Mouse (Mus musculus) forebrain, embryonic 16.5 days (tissue): ENCODE data around the gene Olr1. TPM values are rescaled to one million over a fixed set of nuclear protein-coding genes. Genes with fewer than 3 reads are reported as not detected.
A peak's percentile ranks its signal among the peaks of the same experiment; 100 is the strongest.

ENCODE experiments used
- ATAC-seq: fragments of 200-750 bp; cut with Nextera tagmentation; 2 replicates; pipeline ENCODE4 v1.8.0; 2017; ENCODE audit warnings: mild to moderate bottlenecking, moderate library complexity
- H3K27ac ChIP-seq: fragments of 300-500 bp; sonication (generic); 2 replicates; pipeline ENCODE4 v1.5.1; 2014; ENCODE audit warnings: low read length, control low read depth
- H3K27me3 ChIP-seq: fragments of 300-500 bp; sonication (generic); replicated peaks from 2 replicates; pipeline ENCODE4 v1.6.1; 2014; ENCODE audit warnings: low read length; ENCODE audit not compliant: control insufficient read depth, insufficient read depth
- H3K36me3 ChIP-seq: fragments of 300-500 bp; sonication (generic); 2 replicates; pipeline ENCODE4 v1.6.1; 2014; ENCODE audit not compliant: control insufficient read depth, insufficient read depth
- H3K4me1 ChIP-seq: fragments of 300-500 bp; sonication (generic); replicated peaks from 2 replicates; pipeline ENCODE4 v1.6.1; 2014; ENCODE audit warnings: low read length; ENCODE audit not compliant: control insufficient read depth, insufficient read depth
- H3K4me2 ChIP-seq: fragments of 300-500 bp; sonication (generic); 2 replicates; pipeline ENCODE4 v1.6.1; 2014; ENCODE audit warnings: mild to moderate bottlenecking, low read length, control low read depth
- H3K4me3 ChIP-seq: fragments of 300-500 bp; sonication (generic); replicated peaks from 2 replicates; pipeline ENCODE4 v1.5.1; 2014; ENCODE audit warnings: mild to moderate bottlenecking, low read length, control low read depth
- H3K9ac ChIP-seq: fragments of 300-500 bp; sonication (generic); replicated peaks from 2 replicates; pipeline ENCODE4 v1.6.1; 2014; ENCODE audit warnings: low read depth, low read length, control low read depth
- H3K9me3 ChIP-seq: fragments of 300-500 bp; sonication (generic); 2 replicates; pipeline ENCODE4 v1.6.1; 2016; ENCODE audit warnings: low read length; ENCODE audit not compliant: control insufficient read depth
- WGBS: fragments of 180-500 bp; shearing (Covaris S2); extraction: QIAGEN DNeasy Blood & Tissue Kit; methylation state at CpG from one replicate; pipeline ENCODE4 v1.1.7; 2014; 5-methylcytosine and 5-hydroxymethylcytosine counted together
- polyA plus RNA-seq: library from polyadenylated mRNA; unstranded; fragments of >200 nt; fragmentation: Nextera tagmentation; extraction: Ambion mirVana; gene quantifications from 2 replicates; pipeline ENCODE4 v1.2.1, GENCODE M21; 2015

The Olr1 gene
- polyA plus RNA-seq: not detected in 2 replicates

DNA sequence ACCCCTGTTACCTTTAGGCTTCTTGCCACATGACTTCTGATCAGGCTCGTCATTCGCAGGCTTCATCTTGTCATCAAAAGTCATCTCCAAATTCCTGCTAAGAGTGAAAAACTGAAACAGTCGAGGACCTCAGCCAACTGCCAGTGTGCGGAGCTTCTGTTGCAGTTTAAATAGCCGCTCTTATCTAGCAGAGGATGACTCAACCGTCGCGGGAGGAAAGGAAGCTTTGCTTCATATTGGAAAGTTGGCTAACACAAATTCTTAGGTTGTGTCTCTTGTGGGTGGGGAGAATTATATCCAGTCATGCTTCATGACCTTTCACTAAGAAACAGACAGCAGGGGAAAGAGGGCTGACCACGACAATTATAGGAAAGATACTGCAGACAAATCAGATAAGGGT, at the start of gene Olr1:
Olr1 (minus strand) TSS at position 142 of the 400 bp plus-strand sequence.
- H3K4me2 ChIP-seq: no peak within 1 kb of the TSS
- no peak within 1 kb of the TSS for H3K9ac ChIP-seq
- no peaks in the 10 kb centered on the region for H3K36me3 ChIP-seq
- whole genome bisulfite sequencing: 88% methylated on average over 9 of the region's 9 CpGs
- H3K9me3 ChIP-seq: 0 out of 2 replicates have a peak, but pooled peaks cover 4% of the 10 kb centered on the region
- no peak within 1 kb of the TSS for H3K4me3 ChIP-seq
- no peaks in the 10 kb centered on the region for H3K27me3 ChIP-seq
- ATAC-seq: no peak
- H3K4me1 ChIP-seq: no peaks in the 10 kb centered on the region
- no peak within 1 kb of the TSS for H3K27ac ChIP-seq

DNA sequence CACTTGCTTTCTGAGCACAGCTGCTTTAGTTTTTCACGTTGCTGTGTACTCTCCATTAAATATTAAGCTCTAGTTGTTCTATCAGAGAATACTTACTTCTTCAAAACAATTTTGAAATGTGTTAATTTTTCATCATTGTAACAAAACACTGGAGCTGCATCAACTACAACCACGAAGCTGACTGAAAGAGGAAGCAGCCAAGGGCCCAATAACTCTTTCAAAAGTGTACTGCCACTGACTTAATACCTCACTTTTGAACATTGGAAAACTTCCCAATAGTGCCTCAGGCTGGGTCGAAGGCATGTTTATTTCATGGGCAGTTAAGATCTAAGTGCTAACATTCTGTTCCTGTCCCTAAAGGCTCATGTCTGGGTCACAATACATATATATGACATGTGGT, 41.0 kb upstream of the Olr1 start:
- H3K27ac ChIP-seq: no peak overlapping the region
- no peak overlapping the region for H3K4me3 ChIP-seq
- WGBS: 77% methylated on average over 3 of the region's 3 CpGs

DNA sequence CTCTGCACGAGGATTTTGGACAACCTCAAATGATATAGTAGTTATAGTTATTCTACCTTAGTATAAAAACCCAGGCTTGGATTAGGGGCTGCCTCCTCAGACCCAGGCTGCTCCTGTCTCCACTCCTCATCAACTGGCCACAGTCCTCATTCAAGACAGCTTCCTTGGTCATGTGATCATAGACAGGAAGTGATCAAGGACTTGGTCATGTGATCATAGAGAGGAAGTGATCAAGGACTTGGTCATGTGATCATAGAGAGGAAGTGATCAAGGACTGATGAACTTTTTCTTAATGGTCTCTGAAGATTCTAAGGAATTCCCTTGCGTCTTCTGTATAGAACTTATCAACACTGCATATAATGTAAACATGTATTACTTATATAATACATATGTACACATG, 40.3 kb upstream of the Olr1 start:
- Histone ChIP-seq H3K27ac (no peak overlapping the region), H3K27me3 (no peaks in the 10 kb centered on the region), H3K4me3 (no peak overlapping the region), H3K9me3 (no peaks in the 10 kb centered on the region), H3K4me2 (no peak overlapping the region), H3K9ac (no peak overlapping the region), H3K4me1 (peaks cover 4% of the 10 kb centered on the region; the same call in 1 of the 2 replicates), H3K36me3 (peaks cover 4% of the 10 kb centered on the region; the same call in 1 of the 2 replicates)
- 83% methylated on average over 2 of the region's 2 CpGs for WGBS
- no peak for ATAC-seq

More for the DNA sequence above, 41.0 kb upstream of the Olr1 start:
- Histone ChIP-seq H3K27me3 (no peaks in the 10 kb centered on the region), H3K9ac (no peak overlapping the region), H3K36me3 (no peaks in the 10 kb centered on the region), H3K4me2 (no peak overlapping the region), H3K9me3 (no peaks in the 10 kb centered on the region), H3K4me1 (peaks cover 4% of the 10 kb centered on the region; the same call in 1 of the 2 replicates)
- no peak for ATAC-seq

DNA sequence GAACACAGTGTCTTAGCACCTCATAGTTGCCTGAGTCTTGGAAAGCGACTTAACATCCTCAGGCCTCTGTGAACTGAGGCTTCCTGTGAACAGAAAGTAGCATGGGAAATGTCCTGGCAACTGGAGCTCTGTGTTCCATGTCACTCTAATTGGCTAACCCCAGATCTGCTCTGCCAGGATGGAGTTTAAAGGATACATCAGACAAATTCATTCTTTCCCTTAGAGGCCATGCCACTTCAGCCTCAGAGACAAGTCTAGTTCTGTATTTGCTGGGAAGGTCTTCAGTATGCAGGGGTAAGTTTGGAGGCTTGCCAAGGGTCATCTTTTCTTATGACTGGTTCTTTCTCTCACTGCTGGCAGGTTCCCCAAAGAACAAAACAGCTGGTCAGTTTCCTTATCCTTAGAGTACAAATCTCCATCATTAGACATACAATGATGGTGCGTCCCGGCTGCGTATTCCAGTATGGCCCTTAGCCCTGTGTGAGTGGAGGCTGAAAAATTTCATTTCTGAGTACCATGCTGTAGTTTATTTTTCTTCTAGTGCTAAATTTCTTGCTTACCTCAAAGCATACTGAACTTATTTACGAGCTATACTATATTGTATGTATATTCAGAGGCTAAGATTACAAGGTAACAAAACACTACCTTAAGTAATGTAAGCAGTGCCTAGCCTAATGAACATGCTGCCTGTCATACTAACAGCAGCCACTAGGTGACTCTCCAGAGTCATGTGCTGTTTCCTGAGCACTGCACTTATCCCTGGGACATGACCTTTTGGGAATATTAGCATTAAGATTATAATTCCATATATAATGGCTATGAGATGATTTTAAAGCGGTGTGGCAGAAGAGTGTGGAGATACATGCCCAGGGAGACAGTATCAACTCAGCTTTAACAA, 37.0 kb upstream of the Olr1 start:
- H3K36me3 ChIP-seq: peaks cover 28% of the 10 kb centered on the region
- H3K4me1 ChIP-seq: peaks cover 4% of the 10 kb centered on the region; the same call in 1 of the 2 replicates
- WGBS: 59% methylated on average over 6 of the region's 6 CpGs
- ATAC-seq: peak; percentile 85
- H3K27me3 ChIP-seq: no peaks in the 10 kb centered on the region
- no peak overlapping the region for H3K9ac ChIP-seq
- H3K9me3 ChIP-seq: no peaks in the 10 kb centered on the region
- H3K4me3 ChIP-seq: no peak overlapping the region
- H3K27ac ChIP-seq: no peak overlapping the region
- no peak overlapping the region for H3K4me2 ChIP-seq

DNA sequence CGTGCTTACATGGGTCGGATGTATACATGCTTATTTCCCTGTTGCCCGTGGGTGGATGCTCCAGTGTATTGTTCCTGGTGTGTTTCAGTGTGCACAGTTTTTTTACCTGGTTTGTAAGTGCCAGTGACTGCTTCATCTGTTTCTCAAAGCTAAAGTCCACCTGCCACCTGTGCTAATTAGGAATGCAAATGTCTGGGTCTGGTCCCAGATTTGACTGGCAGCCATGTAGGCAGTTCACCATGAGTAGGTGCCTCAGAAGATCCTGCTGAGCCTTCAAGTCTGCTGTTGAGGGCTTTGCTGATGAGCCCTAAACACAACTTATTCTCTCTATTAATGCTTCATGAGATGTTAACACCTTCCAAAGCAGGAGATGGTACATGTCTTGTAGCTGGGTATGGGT, 35.6 kb upstream of the Olr1 start:
- H3K4me3 ChIP-seq: no peak overlapping the region
- no peak overlapping the region for H3K27ac ChIP-seq
- H3K9ac ChIP-seq: no peak overlapping the region
- peaks cover 36% of the 10 kb centered on the region for H3K36me3 ChIP-seq
- 93% methylated on average over 3 of the region's 3 CpGs for WGBS
- no peaks in the 10 kb centered on the region for H3K27me3 ChIP-seq
- no peak overlapping the region for H3K4me2 ChIP-seq
- no peaks in the 10 kb centered on the region for H3K9me3 ChIP-seq
- H3K4me1 ChIP-seq: peaks cover 4% of the 10 kb centered on the region; the same call in 1 of the 2 replicates
- ATAC-seq: no peak

DNA sequence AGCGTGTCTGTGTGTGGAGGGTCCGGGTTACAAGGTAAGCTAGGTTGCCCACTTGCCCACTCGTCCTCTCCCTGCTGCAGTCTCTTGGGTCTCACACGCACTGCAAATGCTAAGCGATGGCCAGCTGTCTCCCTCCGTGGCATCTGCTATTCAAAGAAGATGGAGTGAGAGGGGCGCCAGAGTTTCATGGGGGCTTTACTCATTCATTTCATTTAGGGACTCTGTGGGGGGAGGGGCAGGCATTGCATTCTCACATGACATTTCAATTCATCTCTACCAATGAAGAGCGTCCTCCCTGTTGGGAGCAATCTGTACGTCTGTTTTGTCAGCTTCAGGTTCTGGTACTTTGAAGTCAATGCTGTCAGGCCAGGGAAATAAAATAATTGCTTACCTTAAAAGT, 35.0 kb upstream of the Olr1 start:
- 69% methylated on average over 9 of the region's 9 CpGs for WGBS

DNA sequence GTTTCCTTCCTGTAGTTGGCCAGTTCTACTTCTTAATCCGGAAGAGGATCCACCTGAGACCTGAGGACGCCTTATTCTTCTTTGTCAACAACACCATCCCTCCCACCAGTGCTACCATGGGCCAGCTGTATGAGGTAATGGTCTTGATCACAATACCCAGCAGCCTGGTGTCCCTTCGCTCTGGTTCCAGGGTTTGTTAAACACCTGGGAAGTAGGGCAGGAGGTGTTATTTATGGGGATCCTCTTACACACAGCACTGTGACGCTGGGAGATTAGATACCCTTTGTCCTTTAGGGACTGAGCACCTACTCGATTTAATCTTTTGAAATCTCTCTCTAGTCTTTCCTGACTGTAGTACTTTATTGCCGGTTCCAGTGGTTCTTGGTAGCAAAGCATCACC, 31.6 kb upstream of the Olr1 start:
- Histone ChIP-seq H3K4me3 (no peak overlapping the region), H3K4me2 (no peak overlapping the region), H3K9me3 (no peaks in the 10 kb centered on the region), H3K9ac (no peak overlapping the region), H3K27me3 (no peaks in the 10 kb centered on the region), H3K36me3 (peaks cover 36% of the 10 kb centered on the region), H3K4me1 (peaks cover 20% of the 10 kb centered on the region), H3K27ac (no peak overlapping the region)
- WGBS: 85% methylated on average over 6 of the region's 6 CpGs
- no peak for ATAC-seq

More for the DNA sequence above, 35.0 kb upstream of the Olr1 start:
- Histone ChIP-seq H3K4me3 (no peak overlapping the region), H3K27ac (no peak overlapping the region), H3K4me1 (peaks cover 4% of the 10 kb centered on the region; the same call in 1 of the 2 replicates), H3K36me3 (peaks cover 36% of the 10 kb centered on the region), H3K4me2 (no peak overlapping the region), H3K27me3 (no peaks in the 10 kb centered on the region), H3K9me3 (no peaks in the 10 kb centered on the region), H3K9ac (no peak overlapping the region)
- ATAC-seq: no peak

DNA sequence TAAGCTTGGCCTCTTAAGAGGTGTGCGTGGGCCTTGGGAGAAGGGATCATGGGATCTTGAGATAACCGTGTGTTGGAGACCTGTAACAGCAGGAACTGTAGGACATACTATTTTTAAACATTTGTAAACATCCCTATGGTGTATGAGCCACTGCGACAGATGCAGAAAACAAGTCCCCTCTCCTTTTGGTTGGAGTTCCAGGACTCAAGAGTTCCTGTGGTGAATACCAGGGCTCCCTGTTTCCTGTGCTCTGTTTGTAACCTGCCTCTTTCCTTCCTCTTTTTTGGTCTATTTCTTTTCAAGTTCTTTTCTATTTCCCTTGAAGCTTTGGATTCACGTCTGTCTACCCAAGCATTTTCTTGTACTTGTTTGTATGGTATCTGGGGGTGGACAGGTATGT, 28.8 kb upstream of the Olr1 start:
- H3K27me3 ChIP-seq: no peaks in the 10 kb centered on the region
- H3K4me1 ChIP-seq: peaks cover 25% of the 10 kb centered on the region
- WGBS: 80% methylated on average over 4 of the region's 4 CpGs
- H3K9ac ChIP-seq: no peak overlapping the region
- peaks cover 21% of the 10 kb centered on the region for H3K36me3 ChIP-seq
- no peak overlapping the region for H3K27ac ChIP-seq
- no peak for ATAC-seq
- H3K4me2 ChIP-seq: peak overlapping the region; percentile 57
- no peaks in the 10 kb centered on the region for H3K9me3 ChIP-seq
- no peak overlapping the region for H3K4me3 ChIP-seq

DNA sequence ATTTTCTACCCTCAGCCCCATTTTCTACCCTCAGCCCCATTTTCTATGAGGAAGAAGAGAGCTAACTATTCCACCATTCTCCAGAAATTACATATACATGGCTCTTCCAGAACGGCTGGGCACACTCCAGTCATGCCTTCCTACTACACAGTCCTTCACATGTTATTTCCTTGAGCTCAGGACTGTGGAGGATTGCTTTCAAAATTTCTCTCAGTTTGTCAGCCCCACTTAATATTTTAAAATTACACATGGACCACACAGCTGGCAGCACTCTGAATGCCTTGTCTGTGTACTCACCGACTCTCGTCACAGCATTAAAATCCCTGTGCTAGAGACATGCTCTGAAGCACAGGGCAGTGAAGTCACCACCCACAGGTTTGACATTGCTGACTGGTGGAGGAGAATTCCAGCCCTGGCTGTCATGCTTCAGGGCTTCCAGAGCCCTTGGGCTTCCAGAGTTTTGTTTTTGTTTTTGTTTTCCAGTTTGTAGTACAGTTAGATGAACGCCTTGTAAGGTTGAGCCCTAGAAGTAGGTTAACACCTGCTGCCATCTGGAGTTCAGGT, 27.7 kb upstream of the Olr1 start:
- Histone ChIP-seq H3K27ac (no peak overlapping the region; the same call in 1 of the 2 replicates), H3K36me3 (peaks cover 12% of the 10 kb centered on the region), H3K27me3 (no peaks in the 10 kb centered on the region), H3K4me3 (peak overlapping the region; percentile 72), H3K4me1 (peaks cover 25% of the 10 kb centered on the region), H3K4me2 (peak overlapping the region; percentile 57), H3K9me3 (no peaks in the 10 kb centered on the region), H3K9ac (peak overlapping the region; percentile 82)
- WGBS: 53% methylated on average over 4 of the region's 4 CpGs
- ATAC-seq: peak; percentile 17
